Mouse (Mus musculus): ENCODE data around the gene Cox6b2. TPM values are rescaled to one million over a fixed set of nuclear protein-coding genes. Genes with fewer than 3 reads are reported as not detected.
A peak's percentile ranks its signal among the peaks of the same experiment; 100 is the strongest.

Gene Cox6b2
- polyA plus RNA-seq, 1 experiment = 8.0 TPM

DNA sequence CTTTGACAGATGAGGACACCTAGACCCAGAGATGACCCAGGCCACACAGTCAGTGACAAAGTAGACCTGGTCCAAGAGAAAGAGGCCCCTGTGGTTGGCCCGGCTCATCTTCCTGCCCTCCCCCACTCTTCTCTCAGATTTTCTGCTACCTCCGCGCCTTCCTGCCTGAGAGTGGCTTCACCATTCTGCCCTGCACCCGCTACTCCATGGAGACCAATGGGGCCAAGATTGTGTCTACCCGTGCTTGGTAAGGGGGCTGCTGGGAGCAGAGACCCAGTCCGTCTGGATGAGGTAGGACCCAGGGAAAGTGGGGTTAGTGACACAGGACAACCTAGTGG, 10.4 kb downstream of the Cox6b2 start:
- Histone ChIP-seq H3K4me1 (ENCODE audit: control insufficient read depth, insufficient read depth, low read length) (peaks cover 16% of the 10 kb centered on the region), H3K4me3 (ENCODE audit: insufficient read depth, low read length) (no peak overlapping the region), H3K27ac (ENCODE audit: insufficient read depth, low read depth, low read length) (no peak overlapping the region)
- TF ChIP-seq CTCF (IDR thresholded peaks at IDR 0.05; ENCODE audit: low read depth, low read length) (no peak), POLR2A (IDR thresholded peaks at IDR 0.05; ENCODE audit: borderline replicate concordance, low read depth, low read length) (no peak)

DNA sequence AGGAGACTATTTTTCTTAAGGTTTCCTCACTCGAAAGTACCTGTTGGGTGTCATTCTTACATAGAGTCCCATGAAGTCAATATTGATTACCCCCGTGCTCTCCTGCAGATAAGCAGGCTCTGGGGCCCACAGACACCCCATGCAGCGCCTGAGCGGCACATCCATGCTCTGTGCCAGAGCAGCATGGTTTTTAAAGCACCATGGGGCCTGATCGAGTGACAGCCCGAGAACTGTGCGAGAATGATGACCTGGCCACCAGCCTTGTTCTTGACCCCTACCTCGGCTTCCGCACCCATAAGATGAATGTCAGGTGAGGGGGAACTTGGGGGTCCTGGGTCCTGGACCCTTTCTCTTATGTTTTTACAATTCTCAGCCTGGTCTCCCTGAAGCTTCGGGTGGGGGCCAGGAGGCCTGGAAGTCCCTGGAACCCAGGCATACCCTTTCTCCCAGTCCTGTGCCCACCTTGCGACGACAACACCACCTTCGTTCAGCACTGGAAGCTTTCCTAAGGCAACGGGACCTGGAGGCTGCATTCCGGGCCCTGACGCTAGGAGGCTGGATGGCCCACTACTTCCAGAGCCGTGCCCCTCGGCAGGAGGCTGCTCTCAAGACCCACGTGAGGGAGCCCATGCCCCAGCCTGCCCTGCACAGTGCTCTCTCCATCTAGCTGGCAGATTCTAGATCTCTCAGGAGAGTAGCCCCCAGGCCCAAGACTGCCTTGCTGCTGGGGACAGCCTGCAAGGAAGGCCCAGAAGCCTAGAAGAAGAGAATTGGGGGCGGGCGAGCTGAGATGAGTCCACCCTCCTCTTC, 11.0 kb downstream of the Cox6b2 start:
- H3K27ac ChIP-seq (ENCODE audit: insufficient read depth, low read depth, low read length) = peak overlapping the region; percentile 42; the same call in 1 of the 2 replicates
- TF ChIP-seq POLR2A (IDR thresholded peaks at IDR 0.05; ENCODE audit: borderline replicate concordance, low read depth, low read length) = no peak
- TF ChIP-seq CTCF (IDR thresholded peaks at IDR 0.05; ENCODE audit: low read depth, low read length) = no peak
- peaks cover 16% of the 10 kb centered on the region for H3K4me1 ChIP-seq (ENCODE audit: control insufficient read depth, insufficient read depth, low read length)
- peak overlapping the region; percentile 82 for H3K4me3 ChIP-seq (ENCODE audit: insufficient read depth, low read length)

DNA sequence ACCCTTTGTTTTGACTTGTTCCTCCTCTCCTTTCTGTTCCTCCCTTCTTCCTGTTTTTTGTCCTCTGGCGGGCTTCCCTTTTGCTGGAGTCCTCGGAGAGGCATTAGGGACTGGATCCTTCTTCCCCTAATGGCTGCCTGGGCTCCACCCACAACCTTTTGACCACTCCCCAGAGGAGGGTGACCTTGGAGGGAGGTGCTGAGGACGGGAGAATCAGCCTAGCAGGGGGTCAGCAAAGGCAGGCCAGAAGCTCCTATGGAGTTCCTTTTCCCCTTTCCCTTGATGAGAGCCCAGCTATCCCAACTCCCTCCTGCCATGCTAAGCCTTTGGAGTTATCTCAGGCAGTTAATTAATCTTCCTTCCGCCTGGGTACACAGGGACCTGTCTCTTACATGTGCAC, 11.7 kb downstream of the Cox6b2 start:
- Histone ChIP-seq H3K27ac (ENCODE audit: insufficient read depth, low read depth, low read length) (peak overlapping the region; percentile 96), H3K4me3 (ENCODE audit: insufficient read depth, low read length) (peak overlapping the region; percentile 82), H3K4me1 (ENCODE audit: control insufficient read depth, insufficient read depth, low read length) (peaks cover 16% of the 10 kb centered on the region)
- TF ChIP-seq CTCF (IDR thresholded peaks at IDR 0.05; ENCODE audit: low read depth, low read length) = no peak
- TF ChIP-seq POLR2A (IDR thresholded peaks at IDR 0.05; ENCODE audit: borderline replicate concordance, low read depth, low read length) = no peak

DNA sequence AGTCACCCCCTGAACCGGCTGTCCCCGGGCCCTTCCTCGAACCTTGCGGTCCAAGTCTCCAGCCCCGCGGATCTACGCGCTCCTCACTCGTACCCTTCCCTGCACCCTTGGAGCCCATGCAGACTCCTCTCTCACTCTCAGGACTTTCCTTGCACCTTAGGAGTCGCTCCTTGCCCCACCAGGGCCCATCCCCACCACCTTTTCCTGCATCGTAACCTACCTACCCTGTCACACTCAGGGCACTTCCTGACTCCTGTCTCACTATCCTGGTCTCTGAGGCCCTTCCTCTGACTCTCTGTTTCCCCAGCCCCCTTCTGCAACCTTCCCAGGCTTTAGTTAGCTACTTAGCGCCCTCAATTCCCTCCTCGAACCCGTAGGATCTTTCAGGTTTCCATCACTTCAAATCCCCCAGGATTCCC, 12.6 kb downstream of the Cox6b2 start:
- peaks cover 16% of the 10 kb centered on the region for H3K4me1 ChIP-seq (ENCODE audit: control insufficient read depth, insufficient read depth, low read length)
- TF ChIP-seq CTCF (IDR thresholded peaks at IDR 0.05; ENCODE audit: low read depth, low read length) (peak; percentile 28; the same call in 1 of the 2 replicates), POLR2A (IDR thresholded peaks at IDR 0.05; ENCODE audit: borderline replicate concordance, low read depth, low read length) (0 out of 2 replicates have a peak, but pooled peaks have one; percentile 4)
- peak overlapping the region; percentile 96 for H3K27ac ChIP-seq (ENCODE audit: insufficient read depth, low read depth, low read length)
- peak overlapping the region; percentile 82 for H3K4me3 ChIP-seq (ENCODE audit: insufficient read depth, low read length)

DNA sequence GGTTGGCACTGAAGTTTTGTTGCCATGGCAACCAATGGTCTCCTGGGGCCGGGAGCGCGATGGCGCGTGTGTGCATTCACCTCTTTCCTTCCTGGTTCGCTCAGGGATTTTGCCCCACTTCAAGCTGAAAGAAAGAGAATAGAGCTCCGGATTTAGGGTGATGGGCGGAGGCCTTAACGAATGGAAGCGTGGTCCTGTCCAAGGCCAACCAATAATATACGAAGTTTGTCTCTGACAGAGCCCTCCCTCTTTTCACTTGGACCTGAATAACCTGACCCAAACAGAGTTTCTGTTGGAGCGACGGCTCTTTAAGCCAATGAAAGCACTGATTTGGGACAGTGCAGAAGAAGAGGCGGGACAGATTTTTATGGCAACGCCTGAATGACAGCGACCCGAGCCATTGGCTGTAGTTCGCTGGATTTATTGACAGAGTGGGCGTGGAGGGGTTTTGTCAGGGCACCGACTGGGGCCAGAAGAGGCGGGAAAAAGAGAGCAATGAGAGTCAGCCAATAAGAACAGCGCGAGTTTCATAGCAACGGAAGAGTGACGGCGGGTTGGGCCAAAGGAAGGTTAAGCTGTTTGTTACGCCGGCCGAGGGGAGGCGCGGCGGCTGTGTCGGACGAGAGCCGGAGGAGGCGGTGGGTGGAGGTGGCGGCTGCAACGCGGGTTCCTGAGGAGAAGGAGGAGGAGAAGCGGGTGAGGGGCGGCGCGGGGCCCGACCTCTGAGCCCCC, 13.2 kb downstream of the Cox6b2 start, which contains the start of gene Kmt5c:
Kmt5c (plus strand) TSS at position 572 of the 732 bp plus-strand sequence.
- TF ChIP-seq POLR2A (IDR thresholded peaks at IDR 0.05; ENCODE audit: borderline replicate concordance, low read depth, low read length) (0 out of 2 replicates have a peak, but pooled peaks have one; percentile 25), CTCF (IDR thresholded peaks at IDR 0.05; ENCODE audit: low read depth, low read length) (no peak)
- Histone ChIP-seq H3K27ac (ENCODE audit: insufficient read depth, low read depth, low read length) (peak within 1 kb of the TSS; percentile 96), H3K4me3 (ENCODE audit: insufficient read depth, low read length) (peak within 1 kb of the TSS; percentile 82), H3K4me1 (ENCODE audit: control insufficient read depth, insufficient read depth, low read length) (peaks cover 16% of the 10 kb centered on the region)

DNA sequence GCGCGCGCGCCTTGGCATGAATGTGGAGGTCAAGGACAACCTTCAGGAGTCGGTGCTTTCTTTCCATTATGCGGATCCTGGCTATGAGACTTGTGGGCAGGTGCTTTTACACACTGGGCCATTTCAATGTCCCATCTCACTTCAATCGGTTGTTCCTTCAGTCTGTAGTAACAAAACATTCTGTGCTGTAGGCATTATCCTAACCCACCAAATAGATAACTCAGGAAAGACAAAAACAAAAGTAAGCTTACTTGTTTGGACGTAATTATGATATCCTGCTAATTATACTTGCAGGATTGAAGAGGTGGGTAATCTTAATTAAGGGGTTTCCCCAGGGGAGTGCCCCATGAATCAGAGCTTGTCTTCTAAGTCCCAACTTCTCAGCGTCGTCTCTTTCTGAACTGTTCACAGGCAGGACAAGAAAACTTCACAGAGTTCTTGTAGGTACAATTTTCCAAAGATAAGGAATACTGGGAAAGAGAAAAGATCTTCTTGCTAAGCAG, 13.8 kb downstream of the Cox6b2 start:
- TF ChIP-seq CTCF (IDR thresholded peaks at IDR 0.05; ENCODE audit: low read depth, low read length) = no peak
- no peak for TF ChIP-seq POLR2A (IDR thresholded peaks at IDR 0.05; ENCODE audit: borderline replicate concordance, low read depth, low read length)
- Histone ChIP-seq H3K27ac (ENCODE audit: insufficient read depth, low read depth, low read length) (peak overlapping the region; percentile 37; the same call in 1 of the 2 replicates), H3K4me3 (ENCODE audit: insufficient read depth, low read length) (peak overlapping the region; percentile 56), H3K4me1 (ENCODE audit: control insufficient read depth, insufficient read depth, low read length) (peaks cover 16% of the 10 kb centered on the region)

DNA sequence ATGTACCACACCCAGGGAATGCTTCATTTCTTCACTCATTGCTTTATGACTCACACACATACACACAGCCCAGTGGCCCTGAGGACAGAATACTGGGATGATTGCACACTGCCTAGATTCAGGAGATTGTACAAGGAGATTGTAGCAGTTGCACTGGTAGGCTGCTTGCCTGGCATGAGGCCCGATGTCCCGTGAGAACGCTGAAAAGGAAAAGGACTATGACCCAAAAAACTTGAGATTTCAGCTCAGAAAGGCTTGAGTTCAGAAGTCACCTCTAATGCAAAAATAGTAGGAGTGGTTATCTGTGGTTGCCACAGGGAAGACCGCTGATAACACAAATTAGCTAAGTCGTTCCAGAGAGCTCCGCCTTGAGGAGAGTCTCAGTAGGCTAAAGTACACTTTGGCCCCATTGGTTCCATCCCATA, 19.9 kb downstream of the Cox6b2 start:
- Histone ChIP-seq H3K4me1 (ENCODE audit: control insufficient read depth, insufficient read depth, low read length) (no peaks in the 10 kb centered on the region), H3K4me3 (ENCODE audit: insufficient read depth, low read length) (no peak overlapping the region), H3K27ac (ENCODE audit: insufficient read depth, low read depth, low read length) (no peak overlapping the region)
- TF ChIP-seq CTCF (IDR thresholded peaks at IDR 0.05; ENCODE audit: low read depth, low read length) = no peak
- TF ChIP-seq POLR2A (IDR thresholded peaks at IDR 0.05; ENCODE audit: borderline replicate concordance, low read depth, low read length) = no peak

DNA sequence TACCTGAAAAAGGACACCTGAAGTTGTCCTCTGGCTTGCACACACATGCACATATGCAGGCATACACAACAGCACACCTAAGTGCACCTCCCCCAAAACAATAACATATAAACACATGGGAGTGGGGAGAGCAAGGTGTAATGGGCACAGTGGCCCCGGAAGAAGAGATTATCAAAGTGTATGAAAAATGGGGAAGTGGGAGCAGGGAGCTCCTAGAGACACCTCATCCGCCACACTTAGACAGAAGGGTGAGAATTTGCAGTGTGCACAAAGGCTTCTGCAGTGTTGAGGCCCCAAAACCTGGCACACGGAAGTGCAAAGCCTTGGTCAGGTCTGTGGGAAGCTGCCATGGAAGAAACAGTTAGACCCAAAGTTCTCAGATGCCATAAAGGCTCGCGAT, 21.8 kb downstream of the Cox6b2 start:
- Histone ChIP-seq H3K27ac (ENCODE audit: insufficient read depth, low read depth, low read length) (no peak overlapping the region), H3K4me3 (ENCODE audit: insufficient read depth, low read length) (no peak overlapping the region), H3K4me1 (ENCODE audit: control insufficient read depth, insufficient read depth, low read length) (no peaks in the 10 kb centered on the region)
- TF ChIP-seq POLR2A (IDR thresholded peaks at IDR 0.05; ENCODE audit: borderline replicate concordance, low read depth, low read length) (no peak), CTCF (IDR thresholded peaks at IDR 0.05; ENCODE audit: low read depth, low read length) (no peak)

DNA sequence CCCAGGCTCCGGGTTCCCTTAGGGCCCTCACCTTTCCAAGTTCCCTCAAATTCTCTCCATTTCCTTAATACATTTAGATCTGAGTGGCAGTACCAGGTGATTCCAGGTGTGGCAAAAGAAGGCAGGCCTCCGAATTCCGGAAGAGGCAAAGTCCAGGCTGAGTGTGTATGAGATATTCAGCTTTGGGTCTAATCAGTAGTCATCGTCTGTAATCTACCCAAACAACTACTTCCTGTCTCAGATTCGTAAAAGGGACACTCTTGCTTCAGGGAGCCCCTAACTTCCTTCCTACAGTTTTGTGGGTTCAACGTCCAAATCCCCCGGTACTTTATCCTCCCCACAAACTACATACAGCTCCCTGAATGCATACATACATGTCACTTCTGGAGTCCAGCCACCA, 27.7 kb downstream of the Cox6b2 start, which contains the start of gene Tmem150b:
Tmem150b (minus strand) TSS at position 81 of the 400 bp plus-strand sequence.
- peak within 1 kb of the TSS; percentile 76 for H3K4me3 ChIP-seq (ENCODE audit: insufficient read depth, low read length)
- TF ChIP-seq POLR2A (IDR thresholded peaks at IDR 0.05; ENCODE audit: borderline replicate concordance, low read depth, low read length) (no peak), CTCF (IDR thresholded peaks at IDR 0.05; ENCODE audit: low read depth, low read length) (no peak)
- peaks cover 31% of the 10 kb centered on the region for H3K4me1 ChIP-seq (ENCODE audit: control insufficient read depth, insufficient read depth, low read length)
- H3K27ac ChIP-seq (ENCODE audit: insufficient read depth, low read depth, low read length) = peak within 1 kb of the TSS; percentile 87
